Mouse (Mus musculus) layer of hippocampus, adult 6 months (tissue): ENCODE data around the gene Smyd4. TPM values are rescaled to one million over a fixed set of nuclear protein-coding genes. Genes with fewer than 3 reads are reported as not detected.

Experiments used
- long read RNA-seq, 2 experiments: library from polyadenylated mRNA; unstranded; transcript quantifications; one replicate each; pipeline ENCODE4 v2.0.0; 2019 to 2020
- microRNA-seq: library from miRNA; unstranded; fragments of <30 nt; microRNA quantifications from one replicate; pipeline ENCODE4 v1.2.0, GENCODE M21; 2020
- polyA plus RNA-seq: library from polyadenylated mRNA; unstranded; fragments of <200 nt; fragmentation: Nextera tagmentation; gene quantifications from 2 replicates; pipeline ENCODE4 v1.2.3, GENCODE M21; 2021

Gene Smyd4
- polyA plus RNA-seq: 11.1 and 14.0 TPM in 2 replicates
- long read RNA-seq, experiment 1, transcript Smyd4-201 (11 exons, 3,517 nt): major isoform, 5 of 23 reads
- long read RNA-seq, experiment 1, partial matches to known transcripts: 12 of 23 reads
- long read RNA-seq, experiment 1, other reads (novel, unspliced or antisense): 3 of 23 reads
- long read RNA-seq, experiment 2, transcript Smyd4-201 (11 exons, 3,517 nt): major isoform, 40 of 72 reads
- long read RNA-seq, experiment 2, partial matches to known transcripts: 14 of 72 reads
- long read RNA-seq, experiment 2, other reads (novel, unspliced or antisense): 17 of 72 reads

DNA sequence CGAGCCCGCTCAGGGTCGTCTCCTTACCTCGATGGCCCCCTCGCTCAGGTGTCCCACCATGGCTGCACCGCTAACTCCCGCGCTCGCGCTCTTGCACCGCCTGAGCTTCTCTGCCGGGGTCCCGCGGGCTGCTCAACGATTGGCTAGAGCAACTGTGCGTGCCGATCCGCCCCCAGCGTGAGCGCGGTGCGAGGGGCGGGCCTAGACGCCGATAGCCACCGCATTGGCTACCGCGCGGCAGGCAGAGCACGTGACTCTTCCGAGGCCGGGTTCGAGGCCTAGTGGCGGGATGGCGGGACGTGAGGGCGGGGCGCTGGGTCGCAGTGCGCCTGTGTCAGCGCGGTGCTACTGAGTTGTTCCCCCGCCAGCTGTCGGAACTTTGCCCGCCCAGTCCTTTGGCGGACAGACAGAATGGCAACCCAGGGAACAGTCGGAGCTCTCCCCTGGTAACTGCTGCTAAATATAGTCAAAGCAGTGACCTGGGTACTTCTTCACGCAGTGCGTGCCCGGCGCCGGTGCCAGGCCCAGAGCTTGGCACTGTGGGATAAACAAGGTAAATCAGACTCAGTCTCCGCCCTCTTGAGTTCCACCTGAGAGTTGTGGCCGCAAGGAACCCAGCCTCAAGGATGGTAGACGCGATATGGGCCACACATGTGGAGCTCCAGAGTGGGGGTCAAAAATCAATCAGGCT lies at the start of gene Smyd4, which contains the start of gene Rpa1:
Gene Smyd4 (plus strand): TSS at position 235 of the 691 bp plus-strand sequence.
Gene Rpa1 (minus strand): TSS at position 126 of the 691 bp plus-strand sequence.

DNA sequence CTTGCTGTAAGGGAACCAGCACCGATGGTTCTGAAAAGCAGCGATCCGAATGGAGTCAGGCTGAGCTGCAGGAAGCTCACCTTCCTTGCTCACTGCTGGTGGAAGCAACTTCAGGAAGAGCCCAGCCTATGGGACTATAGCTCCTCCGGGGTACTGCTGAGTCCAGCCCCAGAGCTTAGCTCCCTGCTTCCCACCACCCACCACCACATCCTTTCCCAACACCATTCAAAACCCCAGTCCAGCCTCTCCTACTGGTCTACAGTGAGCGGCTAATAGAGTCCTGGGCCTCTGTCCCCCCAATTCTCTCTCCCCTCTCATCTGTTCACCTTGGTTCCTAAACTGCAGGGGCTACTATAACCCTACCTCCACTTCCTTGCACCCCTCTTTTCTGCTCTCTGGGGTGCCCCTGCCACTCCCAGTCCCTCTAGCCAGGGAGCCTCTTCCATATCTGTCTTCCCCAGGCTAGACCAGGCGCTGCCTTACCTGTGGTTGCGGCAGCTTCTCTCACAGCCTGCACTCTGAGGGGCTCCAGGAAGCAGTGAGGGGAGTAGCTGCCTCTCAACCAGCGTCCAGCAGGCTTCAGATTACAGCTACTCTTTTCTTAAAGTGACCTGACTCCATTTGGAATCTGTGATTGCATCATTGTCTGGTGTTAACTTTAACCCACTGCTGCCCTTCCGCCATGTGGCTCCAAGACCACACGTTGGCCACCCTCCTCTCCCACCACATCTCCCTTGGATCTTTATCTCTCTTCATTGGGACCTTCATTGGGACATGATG lies 74.0 kb downstream of the Smyd4 start, which contains the start of gene Serpinf1:
Gene Serpinf1 (minus strand): TSS at position 689 of the 780 bp plus-strand sequence.

DNA sequence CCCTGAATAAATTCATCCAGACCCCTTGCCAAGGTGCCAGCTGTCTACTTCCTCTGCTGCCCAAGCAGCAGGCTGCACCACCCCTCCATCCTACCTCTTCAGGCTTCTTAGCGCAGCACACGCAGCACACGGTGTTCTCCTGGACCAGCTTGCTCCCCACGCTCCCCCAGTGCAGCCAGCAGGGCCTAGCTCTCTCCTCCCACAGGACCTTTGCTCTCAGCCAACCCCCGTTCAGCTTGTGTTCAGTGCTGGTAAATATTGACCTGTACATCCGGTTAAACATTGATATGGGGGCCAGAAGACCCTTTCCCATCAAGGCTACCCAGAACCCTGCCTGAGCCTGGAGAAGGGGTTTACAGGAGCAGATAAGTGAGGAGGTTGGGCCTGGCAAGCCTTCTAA lies 91.1 kb downstream of the Smyd4 start, which contains the start of gene Serpinf2:
Gene Serpinf2 (minus strand): TSS at position 229 of the 400 bp plus-strand sequence.

DNA sequence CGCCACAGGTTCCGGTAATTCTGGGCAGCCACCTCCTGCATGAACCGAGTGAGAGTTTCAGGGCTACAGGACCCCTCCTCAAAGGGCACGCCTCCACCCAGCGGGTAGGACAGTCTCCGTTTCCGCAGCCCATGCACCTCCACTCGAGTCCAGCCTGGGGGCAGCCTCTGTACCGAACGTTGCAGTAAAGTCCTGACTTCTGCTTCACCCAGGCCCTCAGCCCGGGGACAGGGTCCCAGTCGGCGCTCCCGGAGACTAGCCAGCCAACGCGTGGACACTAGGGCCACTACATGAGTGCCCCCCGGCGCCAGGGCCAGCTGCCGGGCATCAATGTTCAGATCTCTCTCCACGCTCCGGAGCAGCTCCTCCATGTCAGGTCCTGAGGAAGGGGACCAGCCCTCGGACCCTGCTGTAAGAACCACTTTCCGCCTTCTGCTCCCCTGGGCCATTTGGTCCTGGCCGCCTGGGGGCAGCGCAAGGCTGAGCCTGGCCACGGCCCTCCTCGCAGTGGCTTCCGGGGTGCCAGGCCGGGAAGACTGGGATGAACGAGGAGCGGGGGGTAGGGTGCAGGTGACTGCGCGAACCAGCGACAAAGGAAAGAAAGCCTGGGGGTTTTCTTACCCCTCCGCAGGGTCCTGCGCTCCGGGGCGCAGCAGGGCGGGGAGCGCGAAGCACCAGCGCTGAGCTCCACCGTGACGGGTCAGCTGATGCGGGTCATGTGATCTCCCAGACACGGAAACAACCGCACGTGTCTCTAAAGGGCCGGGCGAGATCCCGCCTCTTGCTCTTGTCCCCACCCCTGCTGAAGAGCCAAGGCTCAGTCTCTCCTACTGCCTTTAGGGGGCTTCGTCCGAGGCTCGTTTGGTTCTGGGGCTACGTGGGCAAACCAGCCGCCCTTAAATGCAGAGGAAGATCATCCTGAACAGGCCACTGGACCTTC lies 106.0 kb downstream of the Smyd4 start, which contains the start of gene Wdr81:
Gene Wdr81 (minus strand): TSS at position 727 of the 940 bp plus-strand sequence.

Small RNAs within 50 kb of the gene (microRNA-seq; reads per million reads assigned to microRNA genes)
- not detected for gene Gm47300

Other genes starting within 250 kb of the Smyd4 start
- gene Hic1, start 178.9 kb upstream of the Smyd4 start, polyA plus RNA-seq: 0.39 and 0.54 TPM in 2 replicates
- gene Ovca2, start 169.6 kb upstream of the Smyd4 start, polyA plus RNA-seq: 18.4 and 20.6 TPM in 2 replicates
- 17.7 and 18.5 TPM in 2 replicates for gene Dph1, start 157.2 kb upstream of the Smyd4 start, polyA plus RNA-seq
- gene Rtn4rl1, start 154.7 kb upstream of the Smyd4 start, polyA plus RNA-seq: 30.8 and 31.3 TPM in 2 replicates
- gene Rpa1, start 109 bp upstream of the Smyd4 start, polyA plus RNA-seq: 35.7 and 45.7 TPM in 2 replicates
- gene Serpinf1, start 74.3 kb downstream of the Smyd4 start, polyA plus RNA-seq: 9.7 and 15.3 TPM in 2 replicates
- 0.14 and 0.40 TPM in 2 replicates for gene Serpinf2, start 91.2 kb downstream of the Smyd4 start, polyA plus RNA-seq
- gene Wdr81, start 106.3 kb downstream of the Smyd4 start, polyA plus RNA-seq: 4.0 and 4.4 TPM in 2 replicates
- gene Tlcd2, start 113.3 kb downstream of the Smyd4 start, polyA plus RNA-seq: 0.67 and 0.73 TPM in 2 replicates
- 16.3 and 16.5 TPM in 2 replicates for gene Prpf8, start 138.4 kb downstream of the Smyd4 start, polyA plus RNA-seq
- 1.9 and 3.4 TPM in 2 replicates for gene Rilp, start 161.7 kb downstream of the Smyd4 start, polyA plus RNA-seq
- gene Scarf1, start 165.1 kb downstream of the Smyd4 start, polyA plus RNA-seq: 0.90 and 1.3 TPM in 2 replicates
- gene Slc43a2, start 183.3 kb downstream of the Smyd4 start, polyA plus RNA-seq: 13.9 and 18.2 TPM in 2 replicates
- 18.7 and 19.2 TPM in 2 replicates for gene Pitpna, start 239.7 kb downstream of the Smyd4 start, polyA plus RNA-seq